Mouse (Mus musculus): ENCODE measurements around the gene Rab5b. TPM values are rescaled to one million over a fixed set of nuclear protein-coding genes. Genes with fewer than 3 reads are reported as not detected.

The Rab5b gene
- total and polyA plus RNA-seq, 2 experiments from 2014 or later, result 51.2 to 75.3 TPM

- no peak overlapping the region for H3K9ac ChIP-seq (replicated peaks; ENCODE audit: low read depth, low read length)
- H3K36me3 ChIP-seq (replicated peaks; ENCODE audit: control insufficient read depth, insufficient read depth, low read length), result peaks cover 20% of the 10 kb centered on the region
- no peak for ATAC-seq (ENCODE audit: insufficient read depth, low read depth)
- H3K4me2 ChIP-seq (ENCODE audit: low read depth, low read length), result no peak overlapping the region
- H3K4me1 ChIP-seq (ENCODE audit: control insufficient read depth, insufficient read depth), result peaks cover 16% of the 10 kb centered on the region
- H3K27me3 ChIP-seq (ENCODE audit: control insufficient read depth, insufficient read depth, low read length), result no peaks in the 10 kb centered on the region
- WGBS, result 39% methylated on average over 6 of the region's 6 CpGs
- H3K27ac ChIP-seq (ENCODE audit: low read depth), result no peak overlapping the region
- TF ChIP-seq EP300 (IDR thresholded peaks at IDR 0.05; ENCODE audit: low read depth) (no peak), CTCF (IDR thresholded peaks at IDR 0.05; ENCODE audit: low read depth) (no peak)
- no peak for DNase-seq (ENCODE audit: low spot score)
- no peak overlapping the region for H3K4me3 ChIP-seq (ENCODE audit: low read depth, low read length)
- no peaks in the 10 kb centered on the region for H3K9me3 ChIP-seq (replicated peaks; ENCODE audit: control insufficient read depth, low read length)
Observed at GRCm38 (mm10) chr10:128702328-128703007, 6.4 kb upstream of the Rab5b start.

DNA sequence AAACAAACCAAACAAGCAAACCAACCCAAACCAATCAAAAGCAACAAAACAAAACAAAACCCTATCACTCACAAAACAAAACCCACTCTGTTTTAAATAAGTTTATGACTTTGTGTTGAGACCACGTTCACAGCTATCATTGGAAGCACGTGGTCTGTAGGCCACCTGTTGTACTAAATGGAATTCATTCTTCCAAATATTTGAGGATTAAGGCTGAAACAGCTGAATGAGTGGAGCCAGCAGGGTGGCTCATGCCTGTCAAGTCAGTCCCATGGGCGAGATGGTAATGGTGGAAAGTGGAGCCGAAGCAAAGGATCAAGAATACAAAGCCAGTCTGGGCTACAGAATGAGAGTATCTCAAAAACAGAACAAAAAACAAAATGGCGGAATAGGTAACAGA, 4.6 kb upstream of the Rab5b start:
- H3K4me2 ChIP-seq (ENCODE audit: low read depth, low read length), result no peak overlapping the region
- ATAC-seq (ENCODE audit: insufficient read depth, low read depth) (no peak), DNase-seq (ENCODE audit: low spot score) (no peak)
- H3K36me3 ChIP-seq (replicated peaks; ENCODE audit: control insufficient read depth, insufficient read depth, low read length), result peaks cover 20% of the 10 kb centered on the region
- peaks cover 16% of the 10 kb centered on the region for H3K4me1 ChIP-seq (ENCODE audit: control insufficient read depth, insufficient read depth)
- TF ChIP-seq CTCF (IDR thresholded peaks at IDR 0.05; ENCODE audit: low read depth), result no peak
- TF ChIP-seq EP300 (IDR thresholded peaks at IDR 0.05; ENCODE audit: low read depth), result no peak
- H3K27me3 ChIP-seq (ENCODE audit: control insufficient read depth, insufficient read depth, low read length), result no peaks in the 10 kb centered on the region
- no peak overlapping the region for H3K9ac ChIP-seq (replicated peaks; ENCODE audit: low read depth, low read length)
- H3K27ac ChIP-seq (ENCODE audit: low read depth), result no peak overlapping the region
- no peaks in the 10 kb centered on the region for H3K9me3 ChIP-seq (replicated peaks; ENCODE audit: control insufficient read depth, low read length)
- H3K4me3 ChIP-seq (ENCODE audit: low read depth, low read length), result no peak overlapping the region
- WGBS, result 93% methylated on average over 5 of the region's 5 CpGs

- H3K27me3 ChIP-seq (ENCODE audit: control insufficient read depth, insufficient read depth, low read length), result no peaks in the 10 kb centered on the region
- peak overlapping the region; percentile 37 for H3K27ac ChIP-seq (ENCODE audit: low read depth)
- no peak overlapping the region for H3K9ac ChIP-seq (replicated peaks; ENCODE audit: low read depth, low read length)
- WGBS, result 47% methylated on average over 11 of the region's 11 CpGs
- no peak for TF ChIP-seq CTCF (IDR thresholded peaks at IDR 0.05; ENCODE audit: low read depth)
- TF ChIP-seq EP300 (IDR thresholded peaks at IDR 0.05; ENCODE audit: low read depth), result no peak
- no peak overlapping the region for H3K4me3 ChIP-seq (ENCODE audit: low read depth, low read length)
- peaks cover 23% of the 10 kb centered on the region for H3K4me1 ChIP-seq (ENCODE audit: control insufficient read depth, insufficient read depth)
- no peak for DNase-seq (ENCODE audit: low spot score)
- ATAC-seq (ENCODE audit: insufficient read depth, low read depth), result no peak
- H3K4me2 ChIP-seq (ENCODE audit: low read depth, low read length), result no peak overlapping the region
- H3K36me3 ChIP-seq (replicated peaks; ENCODE audit: control insufficient read depth, insufficient read depth, low read length), result peaks cover 20% of the 10 kb centered on the region
- H3K9me3 ChIP-seq (replicated peaks; ENCODE audit: control insufficient read depth, low read length), result no peaks in the 10 kb centered on the region
Observed at GRCm38 (mm10) chr10:128699611-128700010, 3.5 kb upstream of the Rab5b start.

DNA sequence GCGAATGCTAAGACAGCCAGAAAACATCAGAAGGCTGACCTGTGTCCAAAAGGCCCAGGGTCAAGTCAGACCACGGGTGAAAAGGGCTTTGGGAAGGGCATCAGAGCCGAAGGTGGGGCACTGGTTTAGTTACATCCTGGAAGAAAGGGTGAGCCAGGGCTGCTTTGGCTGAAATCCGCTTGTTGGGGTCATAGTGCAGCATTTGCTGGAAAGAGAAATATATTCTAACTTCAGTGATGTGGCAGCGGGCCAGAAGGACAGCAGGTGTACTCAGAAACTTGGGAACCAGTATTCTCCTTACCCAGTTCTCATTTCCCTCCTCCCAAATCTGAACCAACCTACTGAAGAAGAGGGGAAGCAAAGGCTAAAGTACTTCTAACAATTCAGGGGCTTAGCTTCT, 2.9 kb upstream of the Rab5b start:
- WGBS, result 73% methylated on average over 5 of the region's 5 CpGs
- peaks cover 20% of the 10 kb centered on the region for H3K36me3 ChIP-seq (replicated peaks; ENCODE audit: control insufficient read depth, insufficient read depth, low read length)
- TF ChIP-seq CTCF (IDR thresholded peaks at IDR 0.05; ENCODE audit: low read depth), result no peak
- TF ChIP-seq EP300 (IDR thresholded peaks at IDR 0.05; ENCODE audit: low read depth), result no peak
- no peak overlapping the region for H3K4me3 ChIP-seq (ENCODE audit: low read depth, low read length)
- ATAC-seq (ENCODE audit: insufficient read depth, low read depth), result no peak
- H3K4me2 ChIP-seq (ENCODE audit: low read depth, low read length), result no peak overlapping the region
- H3K9me3 ChIP-seq (replicated peaks; ENCODE audit: control insufficient read depth, low read length), result no peaks in the 10 kb centered on the region
- H3K4me1 ChIP-seq (ENCODE audit: control insufficient read depth, insufficient read depth), result peaks cover 26% of the 10 kb centered on the region
- H3K27me3 ChIP-seq (ENCODE audit: control insufficient read depth, insufficient read depth, low read length), result no peaks in the 10 kb centered on the region
- 0 out of 2 replicates have a peak overlapping the region, but pooled peaks have one; percentile 16 for H3K27ac ChIP-seq (ENCODE audit: low read depth)
- no peak for DNase-seq (ENCODE audit: low spot score)
- no peak overlapping the region for H3K9ac ChIP-seq (replicated peaks; ENCODE audit: low read depth, low read length)

- Histone ChIP-seq H3K9ac (replicated peaks; ENCODE audit: low read depth, low read length) (no peak overlapping the region), H3K4me2 (ENCODE audit: low read depth, low read length) (no peak overlapping the region), H3K36me3 (replicated peaks; ENCODE audit: control insufficient read depth, insufficient read depth, low read length) (peaks cover 20% of the 10 kb centered on the region), H3K9me3 (replicated peaks; ENCODE audit: control insufficient read depth, low read length) (no peaks in the 10 kb centered on the region), H3K27ac (ENCODE audit: low read depth) (0 out of 2 replicates have a peak overlapping the region, but pooled peaks have one; percentile 14), H3K4me1 (ENCODE audit: control insufficient read depth, insufficient read depth) (peaks cover 19% of the 10 kb centered on the region), H3K27me3 (ENCODE audit: control insufficient read depth, insufficient read depth, low read length) (no peaks in the 10 kb centered on the region), H3K4me3 (ENCODE audit: low read depth, low read length) (no peak overlapping the region)
- no peak for ATAC-seq (ENCODE audit: insufficient read depth, low read depth)
- 88% methylated on average over 6 of the region's 6 CpGs for WGBS
- DNase-seq (ENCODE audit: low spot score), result no peak
- TF ChIP-seq EP300 (IDR thresholded peaks at IDR 0.05; ENCODE audit: low read depth) (no peak), CTCF (IDR thresholded peaks at IDR 0.05; ENCODE audit: low read depth) (no peak)
Observed at GRCm38 (mm10) chr10:128697072-128697725, 1.1 kb upstream of the Rab5b start.
